Mouse (Mus musculus) megakaryocyte, embryonic 14.5 days (primary cell): ENCODE data around the gene Wdr66.

ENCODE experiments used
- FLI1 ChIP-seq: IDR thresholded peaks from 2 replicates; pipeline ENCODE4 v1.6.1; 2012; ENCODE audit warnings: low read length, inconsistent platforms, mixed read lengths
- GATA1 ChIP-seq: IDR thresholded peaks from 3 replicates; pipeline ENCODE4 v1.6.1; 2012; ENCODE audit warnings: mixed read lengths, low read length, inconsistent platforms, borderline replicate concordance

DNA sequence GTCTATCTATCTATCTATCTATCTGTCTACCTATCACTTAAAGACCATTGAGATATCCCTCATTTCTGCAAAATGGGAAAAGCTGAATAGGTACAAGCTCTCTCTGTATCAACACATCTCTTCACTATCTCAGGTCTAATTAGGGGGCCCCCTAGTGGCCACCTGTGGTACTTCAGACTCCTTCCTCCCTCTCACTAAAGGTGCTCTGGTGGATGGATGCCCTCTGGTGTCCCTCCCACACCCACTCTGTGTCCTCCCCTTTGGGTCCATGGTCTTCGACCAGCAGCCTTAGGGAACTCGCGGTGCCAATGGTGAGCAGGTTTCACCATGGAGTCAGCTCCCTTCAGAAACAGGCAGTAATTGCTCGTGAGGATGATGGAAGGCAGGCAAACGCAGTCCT, 7.1 kb downstream of the Wdr66 start:
- TF ChIP-seq GATA1 = no peak
- no peak for TF ChIP-seq FLI1
